Mouse (Mus musculus): ENCODE data around the gene Snx32.

DNA sequence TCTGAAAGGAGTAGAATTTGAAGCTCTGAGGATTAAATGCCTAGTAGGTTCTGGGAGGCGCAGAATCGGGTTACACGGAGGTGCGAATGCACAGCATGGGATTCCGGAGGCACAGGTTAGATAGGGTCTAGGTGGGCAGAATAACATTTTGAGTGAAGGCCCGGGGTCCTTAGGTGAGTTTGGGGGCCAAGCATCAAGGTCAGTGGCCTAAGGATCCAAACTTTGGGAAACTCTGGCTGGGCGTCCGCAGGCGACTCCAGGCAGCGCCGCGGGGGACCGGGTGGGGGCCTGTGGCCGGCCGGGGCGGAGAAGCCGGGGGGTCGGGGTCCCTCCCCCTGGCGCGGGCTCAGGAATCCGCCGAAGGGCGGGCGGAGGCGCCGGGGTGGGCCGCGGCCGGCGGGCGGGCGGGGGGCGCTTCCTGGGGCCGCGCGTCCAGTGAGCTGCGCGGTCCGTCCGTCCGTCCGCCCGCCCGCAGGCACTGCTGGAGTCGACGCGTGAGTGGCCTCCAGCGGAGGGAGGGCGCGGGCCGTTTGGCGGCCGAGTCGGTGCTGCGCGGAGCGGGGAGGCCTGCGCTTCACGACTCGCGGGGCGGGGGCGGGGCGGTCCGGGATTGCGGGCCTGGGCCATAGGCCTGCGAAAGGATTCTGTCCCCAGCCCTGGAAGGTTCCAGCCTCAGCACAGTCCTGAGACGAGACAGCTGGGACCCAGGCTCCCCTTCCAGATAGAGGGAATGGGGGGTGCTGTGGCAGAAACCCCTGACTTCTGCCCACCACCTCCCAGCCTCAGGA lies 35.9 kb downstream of the Snx32 start:
- TF ChIP-seq POLR2A (IDR thresholded peaks at IDR 0.05; ENCODE audit: low read depth, low read length) (no peak), CTCF (IDR thresholded peaks at IDR 0.05; ENCODE audit: extremely low read depth, insufficient read depth, insufficient read length, insufficient replicate concordance) (no peak)

All from spleen, adult 2 months (tissue).